Mouse (Mus musculus) yolk sac, embryonic 10.5 days (tissue): ENCODE measurements at regions not wholly inside any gene's neighbourhood (a gene's known extent, or its start where the extent isn't known, plus 50 kb on each side); places are given as distances from the start of the nearest gene placed in this dataset.
A peak's percentile ranks its signal among the peaks of the same experiment; 100 is the strongest.
"Not testable (repeated sequence)": the region's sequence is repeated elsewhere in the genome, so short reads cannot be mapped to it uniquely, and the experiment has no call there.

Experiments
- DNase-seq: peaks from one replicate; pipeline ENCODE4 v3.0.0-alpha.2; 2017; ENCODE audit warnings: low spot score

DNA sequence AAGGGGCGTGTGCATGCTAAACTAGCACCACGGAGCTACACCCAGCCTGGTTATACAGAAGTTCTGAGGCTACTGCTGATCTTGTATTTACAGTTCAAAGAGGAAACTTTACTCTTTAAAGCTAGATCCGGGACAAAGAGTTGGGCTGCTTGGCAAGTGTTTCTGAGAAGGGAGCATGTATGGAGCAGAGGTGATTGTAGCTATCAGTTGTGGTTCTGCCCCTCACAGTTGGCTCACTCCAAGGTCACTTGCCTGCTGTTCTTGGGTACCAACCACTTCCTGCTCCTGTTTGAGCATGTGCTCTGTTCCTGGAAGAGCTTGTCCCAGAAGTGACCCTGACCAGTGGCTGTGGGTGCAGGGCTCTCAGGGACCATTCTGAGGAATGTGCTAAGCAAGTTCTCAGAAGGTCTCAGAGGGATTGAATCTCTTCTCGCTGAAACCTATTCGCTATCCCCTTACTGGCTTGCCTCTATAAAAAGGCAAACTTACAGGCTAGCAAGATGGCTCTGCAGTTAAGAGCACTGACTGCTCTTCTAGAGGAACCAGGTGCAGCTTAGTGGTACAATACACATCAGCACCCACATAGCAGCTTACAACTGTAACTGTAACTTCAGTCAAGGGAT, 94.9 kb upstream of the Max start:
- DNase-seq = peak; percentile 57

DNA sequence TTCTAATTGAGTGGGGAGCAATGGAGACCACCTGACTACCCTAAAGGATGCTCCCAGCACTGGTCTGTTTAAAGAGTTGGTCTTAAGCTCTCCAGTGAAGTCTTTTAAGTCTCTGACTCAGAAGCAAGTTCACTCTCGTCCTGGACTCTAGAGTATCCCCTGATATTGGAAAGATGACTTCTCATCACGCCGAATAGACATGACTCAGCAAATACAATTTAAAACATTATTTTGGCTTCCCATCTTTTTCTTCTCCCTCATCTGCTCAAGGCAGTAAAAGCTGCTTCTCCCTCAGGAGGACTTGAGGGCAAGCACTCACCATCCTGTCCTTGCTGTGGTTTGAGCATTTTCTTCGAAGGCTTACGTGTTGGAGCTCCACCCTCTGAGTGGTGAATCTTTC, 92.7 kb upstream of the Max start:
- DNase-seq = no peak

DNA sequence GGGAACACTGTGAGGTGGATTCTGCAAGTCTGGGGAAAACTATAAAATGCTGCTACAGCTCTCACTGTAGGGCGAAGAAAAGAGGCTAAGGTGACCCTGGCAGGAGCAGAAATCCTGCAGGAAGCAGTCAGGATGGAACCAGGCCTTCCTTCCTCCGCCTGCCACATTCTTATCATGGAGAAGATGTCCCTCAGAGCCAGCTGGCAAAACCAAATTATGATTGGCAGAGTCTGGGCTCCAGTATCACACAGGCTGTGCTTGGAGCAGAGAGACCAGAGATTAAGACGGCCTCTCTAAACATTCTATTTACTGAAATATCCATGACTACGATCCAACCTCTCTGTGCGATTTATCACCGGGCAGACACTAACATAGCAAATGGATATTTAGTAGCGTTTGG, 92.2 kb upstream of the Max start:
- DNase-seq = no peak

DNA sequence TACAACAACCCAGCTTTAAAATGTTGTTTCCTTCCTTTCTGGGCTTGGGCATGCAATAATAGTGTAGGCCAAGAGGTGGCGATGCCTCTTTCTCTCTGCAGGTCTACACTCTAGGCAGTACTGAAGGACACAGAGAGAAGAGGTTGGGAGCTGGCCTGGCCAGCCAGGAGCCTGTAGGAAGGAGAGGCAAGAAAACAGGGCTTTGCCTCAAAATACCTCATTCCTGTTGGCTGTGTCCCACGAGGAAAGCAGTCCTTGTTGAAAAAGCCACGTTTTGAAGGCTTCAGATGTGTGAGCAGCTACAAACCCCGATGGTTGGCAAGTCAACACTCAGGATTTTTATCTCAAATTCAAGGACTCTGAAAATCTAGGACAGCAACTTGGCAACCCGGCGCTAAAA, 90.9 kb upstream of the Max start:
- DNase-seq = peak; percentile 36

DNA sequence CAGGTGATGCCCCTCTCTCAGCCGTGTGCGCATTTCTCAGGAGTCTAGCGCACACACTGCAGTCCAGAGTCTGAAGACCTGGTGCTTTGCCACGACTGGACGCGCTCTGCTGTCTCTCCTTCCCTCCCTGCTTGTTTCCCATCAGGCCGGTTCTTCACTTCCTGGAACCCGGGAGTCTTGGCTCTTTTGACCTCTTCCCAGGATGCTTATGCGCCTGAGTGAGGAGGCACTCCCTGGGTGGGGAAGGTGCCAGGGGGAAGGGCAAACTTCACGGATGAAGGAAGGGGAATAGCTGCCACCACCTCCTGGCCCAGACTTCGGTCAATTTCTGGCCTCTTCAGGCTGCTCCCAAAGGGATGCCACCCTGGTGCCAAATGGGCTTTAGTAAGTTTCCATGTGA, 86.4 kb upstream of the Max start:
- DNase-seq = no peak

DNA sequence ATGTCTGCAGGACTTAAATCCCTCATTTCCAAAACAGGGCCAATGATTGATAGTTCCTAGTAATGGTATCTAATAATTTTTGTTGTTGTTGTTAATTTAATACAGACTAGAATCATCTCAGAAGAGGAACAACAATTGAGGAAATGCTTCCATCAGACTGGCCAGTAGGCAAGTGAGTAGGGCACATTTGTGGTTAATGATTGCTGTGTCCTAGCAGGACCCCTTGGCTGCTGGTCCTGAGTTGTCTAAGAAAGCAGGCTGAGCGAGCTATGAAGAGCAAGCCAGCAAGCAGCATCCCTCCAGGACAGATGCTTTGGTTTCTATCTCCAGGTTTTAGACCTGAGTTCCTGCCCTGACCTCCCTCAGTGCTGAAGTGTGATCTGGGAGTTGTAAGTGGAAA, 85.3 kb upstream of the Max start:
- DNase-seq = no peak

DNA sequence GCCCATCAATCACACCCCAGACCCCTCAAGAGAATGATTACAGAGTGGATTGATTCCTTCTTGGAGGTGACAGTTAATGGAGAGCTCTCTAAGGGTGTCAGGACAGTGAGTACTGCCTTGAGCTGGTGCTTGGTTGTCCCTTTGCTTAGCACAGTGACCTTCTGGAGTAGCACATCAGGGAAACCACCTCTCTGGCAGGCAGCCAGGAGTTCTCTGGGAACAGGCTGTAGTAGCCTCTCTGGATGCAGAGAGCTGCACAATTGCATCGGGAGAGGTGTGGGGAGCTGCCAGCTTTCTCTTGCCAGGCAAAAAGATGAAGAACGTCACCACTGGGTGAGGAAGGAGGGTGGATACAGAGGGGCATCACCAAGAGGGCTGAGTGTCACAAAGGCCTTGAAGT, 84.0 kb upstream of the Max start:
- DNase-seq = no peak

DNA sequence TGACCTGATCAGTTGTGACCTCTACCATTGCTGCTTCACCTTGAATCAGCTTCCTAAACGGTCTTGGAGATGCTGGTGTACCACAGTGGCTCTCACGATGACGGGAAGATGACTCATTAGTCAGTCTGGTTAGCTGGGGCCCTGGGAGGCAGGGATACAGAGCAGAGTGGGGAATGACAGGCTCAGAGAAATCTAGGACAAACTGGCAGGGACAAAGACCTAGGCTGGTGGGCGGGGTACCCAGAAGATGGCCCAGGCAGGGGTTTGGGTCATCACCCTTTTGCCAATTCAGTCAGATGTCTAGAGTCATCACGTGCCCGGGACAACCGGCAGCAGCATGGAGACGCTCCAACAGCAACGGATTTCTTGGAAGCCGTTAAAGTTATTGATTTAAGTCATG, 83.4 kb upstream of the Max start:
- no peak for DNase-seq

DNA sequence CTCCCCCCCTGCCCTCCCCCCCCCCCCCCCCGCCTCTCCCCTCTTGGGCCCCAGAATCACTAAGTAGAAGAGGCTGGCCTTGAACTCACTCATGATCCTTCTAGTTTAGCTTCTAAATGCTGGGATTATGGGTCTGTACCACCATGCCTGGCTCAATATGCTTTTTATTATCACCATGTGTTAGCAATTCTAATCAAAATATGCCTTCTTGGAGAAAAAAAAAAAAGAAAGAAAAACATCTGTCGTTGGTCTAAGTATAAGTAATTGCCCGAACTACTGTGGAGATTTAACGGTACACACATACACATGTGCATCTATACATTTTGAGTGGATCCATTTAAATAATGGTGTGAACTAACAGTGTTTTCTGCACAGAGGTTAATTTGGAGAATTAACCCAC, 80.4 kb upstream of the Max start:
- DNase-seq = no peak

DNA sequence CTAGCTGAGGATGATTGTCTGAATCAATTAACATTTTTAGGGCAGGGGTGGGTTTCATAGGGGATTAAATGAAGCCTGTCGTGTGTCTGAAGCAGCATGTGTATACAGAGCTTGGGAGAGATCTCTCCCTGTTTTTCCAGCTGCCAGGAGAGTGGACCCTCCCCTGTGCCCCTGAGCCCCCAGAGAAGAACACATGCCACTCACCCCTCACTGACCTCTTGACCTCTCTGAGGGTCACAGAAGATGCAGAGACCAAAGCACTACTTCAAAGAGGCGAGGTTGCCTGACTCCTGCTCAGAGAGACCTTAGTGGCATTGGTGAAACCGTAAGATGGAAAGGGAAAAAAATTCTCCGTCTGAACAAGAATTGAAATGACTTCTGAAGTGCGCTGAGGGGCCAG, 79.1 kb upstream of the Max start:
- DNase-seq = no peak

DNA sequence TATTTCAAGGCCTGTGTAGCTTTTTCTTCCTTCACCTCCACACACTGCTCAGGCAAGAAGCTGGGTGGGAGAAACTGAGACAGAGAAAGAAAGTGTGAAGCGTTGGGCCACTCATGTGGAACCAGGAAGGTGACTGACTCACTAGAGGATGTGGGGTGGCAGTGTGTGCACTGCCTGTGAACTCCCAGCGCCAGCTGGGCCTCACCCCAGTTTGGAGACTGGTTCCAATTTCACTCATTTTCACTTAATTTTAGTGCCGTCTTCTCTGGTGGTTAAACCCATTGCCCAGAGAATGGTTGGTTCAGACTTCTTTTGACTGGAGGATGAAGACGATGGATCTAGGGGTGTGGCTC, 77.9 kb upstream of the Max start:
- DNase-seq = no peak

DNA sequence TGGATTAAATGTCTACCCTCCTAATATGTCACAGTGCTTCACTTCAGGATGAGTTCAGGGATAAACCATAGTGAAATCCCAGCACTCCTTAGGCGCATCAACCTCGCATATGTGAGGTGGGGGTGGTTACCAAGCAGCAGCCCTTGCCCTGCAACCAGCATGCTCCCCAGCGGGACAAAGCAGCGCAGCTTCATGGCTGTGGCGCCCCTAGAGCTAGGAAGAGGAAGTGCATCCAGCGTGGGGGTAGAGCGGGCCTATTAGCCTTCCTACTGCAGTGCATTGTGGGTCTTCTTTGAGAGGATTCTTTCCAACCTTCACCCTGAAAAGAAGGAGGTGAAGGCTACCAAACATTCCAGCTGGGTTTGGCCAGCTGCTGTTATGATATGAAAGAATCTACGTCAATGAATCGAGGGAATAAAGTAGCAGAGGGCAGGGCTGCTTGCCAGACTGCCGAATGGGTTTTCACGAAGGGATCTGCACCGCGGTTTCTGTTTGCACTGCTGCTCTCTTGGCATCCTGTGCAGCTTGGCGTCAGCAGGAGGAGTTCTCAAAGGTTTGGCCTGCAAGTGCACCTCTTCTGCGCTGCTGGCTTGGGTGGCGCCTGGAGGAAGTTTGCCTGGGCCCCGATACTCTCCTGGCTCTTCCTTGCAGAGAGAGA, 77.4 kb upstream of the Max start:
- DNase-seq = no peak

DNA sequence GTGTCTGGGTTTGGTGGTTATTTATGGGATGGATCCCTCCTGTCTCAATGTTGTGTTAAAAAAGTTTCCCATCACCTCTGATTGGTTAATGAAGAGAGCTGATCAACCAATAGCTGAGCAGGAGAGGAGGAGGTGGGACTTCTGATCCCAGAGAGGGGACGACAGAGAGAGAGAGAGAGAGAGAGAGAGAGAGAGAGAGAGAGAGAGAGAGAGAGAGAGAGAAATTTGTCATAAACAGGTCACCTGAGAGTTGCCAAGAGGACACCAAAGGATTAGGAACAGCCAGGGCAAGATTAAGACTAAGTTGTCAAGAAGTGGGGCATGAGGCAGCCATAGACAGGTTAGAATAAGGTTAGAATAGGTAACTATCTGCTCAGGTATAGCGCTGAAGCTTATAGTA, 73.7 kb upstream of the Max start:
- no peak for DNase-seq

DNA sequence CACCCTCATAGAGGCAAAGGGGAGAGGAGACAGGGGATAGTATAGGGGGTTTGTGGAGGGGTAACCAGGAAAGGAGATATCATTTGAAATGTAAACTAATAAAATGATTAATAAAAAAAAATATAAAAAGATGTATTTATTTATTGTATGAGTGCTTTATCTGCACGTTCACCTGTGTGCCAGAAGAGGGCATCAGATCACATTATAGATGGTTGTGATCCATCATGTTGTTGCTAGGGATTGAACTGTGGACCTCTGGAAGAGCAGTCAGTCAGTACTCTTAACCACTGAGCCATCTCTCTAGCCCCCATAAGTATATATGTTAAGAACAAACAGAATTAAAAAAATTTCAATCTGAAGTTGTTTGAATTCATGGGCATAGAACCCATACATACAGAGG, 69.4 kb upstream of the Max start:
- DNase-seq = no peak

DNA sequence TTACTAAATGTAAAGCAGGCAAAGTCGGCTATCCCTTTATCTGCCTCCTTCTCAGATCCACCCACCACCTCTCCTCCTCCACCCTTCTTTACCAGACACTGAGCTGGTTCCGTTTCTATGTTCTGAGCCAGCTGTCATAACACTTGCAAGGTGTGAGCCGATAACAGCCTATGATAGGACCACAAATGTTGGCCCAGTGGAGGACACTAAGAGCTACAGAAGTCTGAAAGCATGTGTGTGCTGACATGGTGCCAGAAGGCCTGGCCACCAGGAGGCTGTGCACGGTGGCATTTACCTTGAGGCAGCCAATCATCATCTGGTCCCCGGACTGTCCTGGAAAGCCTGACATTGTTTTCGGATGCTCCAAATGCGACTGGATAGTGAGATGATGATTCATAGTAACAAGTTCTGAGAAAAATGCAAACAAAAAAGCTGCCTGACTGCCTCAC, 63.5 kb upstream of the Max start:
- no peak for DNase-seq

DNA sequence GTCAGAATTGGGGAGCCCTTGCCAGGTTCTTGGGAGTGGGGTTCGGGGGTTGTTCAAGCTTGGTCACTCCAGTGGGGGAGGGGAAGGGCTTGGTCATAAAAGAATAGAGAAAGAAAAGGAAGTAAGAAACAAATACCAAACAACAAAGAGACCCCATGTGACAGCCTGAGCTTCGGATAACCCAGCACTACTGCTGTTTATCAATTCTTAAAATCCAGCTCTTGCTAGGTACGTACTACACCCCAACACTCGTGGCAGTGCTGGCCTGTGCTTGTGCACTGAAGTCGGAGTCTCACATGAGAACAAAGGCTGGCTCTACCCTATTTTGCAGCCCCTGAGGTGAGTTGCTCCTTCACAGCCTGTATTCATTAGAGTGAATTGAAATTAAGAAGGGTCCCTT, 60.5 kb upstream of the Max start:
- no peak for DNase-seq

DNA sequence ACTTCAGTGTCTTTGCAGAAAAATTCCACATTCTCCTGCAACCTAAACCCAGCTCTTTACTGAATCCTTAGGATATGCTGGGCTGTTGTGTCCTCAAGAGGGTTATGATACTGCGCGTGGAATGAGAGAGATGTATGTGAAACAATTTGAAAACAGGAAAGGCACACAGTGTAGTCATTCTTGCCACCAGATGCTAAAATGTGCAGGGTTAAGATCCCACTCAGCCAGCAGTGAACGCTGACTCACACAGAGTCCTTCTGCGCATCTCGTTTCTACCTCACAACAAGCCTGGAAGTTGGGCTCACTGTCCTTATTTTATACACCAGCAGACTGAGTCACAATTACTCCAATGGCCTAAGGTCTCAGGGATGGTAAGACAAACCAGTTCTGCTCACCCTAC, 59.9 kb upstream of the Max start:
- no peak for DNase-seq

DNA sequence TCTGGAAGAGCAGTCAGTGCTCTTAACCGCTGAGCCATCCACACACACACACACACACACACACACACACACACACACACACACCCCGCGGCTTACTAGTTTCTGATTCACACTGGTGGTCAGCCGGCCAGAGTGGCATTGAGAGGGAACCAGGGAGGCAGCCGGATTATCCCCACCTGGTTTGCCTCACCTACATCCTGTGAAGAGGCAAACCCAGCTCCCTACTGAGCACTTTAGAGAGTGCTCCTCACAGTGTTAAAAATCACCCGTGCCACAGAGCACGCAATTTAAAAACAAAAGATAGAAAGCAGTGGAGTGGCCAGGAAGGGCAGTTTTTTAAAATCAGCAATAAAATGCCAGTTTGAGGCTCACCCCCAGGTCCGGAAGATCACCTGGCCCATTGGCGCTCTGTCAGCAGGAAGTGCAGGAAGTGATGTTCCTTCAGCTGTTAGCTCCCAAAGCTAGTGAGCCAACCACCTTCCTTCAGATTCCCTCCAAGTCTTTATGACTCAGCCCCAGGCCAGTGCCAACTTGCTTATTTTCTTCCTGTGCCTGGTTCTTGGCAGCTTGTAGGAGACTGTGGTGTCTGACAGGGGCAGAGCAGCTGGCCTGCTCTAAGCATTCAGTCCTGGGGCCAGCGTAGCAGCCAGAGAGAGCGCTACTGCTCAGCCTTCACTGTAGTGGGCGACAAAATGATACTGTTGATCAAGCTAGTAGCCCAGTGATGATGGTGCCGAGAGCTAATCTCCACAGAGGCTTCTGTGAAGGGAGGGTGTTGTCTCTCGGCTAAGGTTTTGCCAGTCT, 57.9 kb upstream of the Max start:
- no peak for DNase-seq

DNA sequence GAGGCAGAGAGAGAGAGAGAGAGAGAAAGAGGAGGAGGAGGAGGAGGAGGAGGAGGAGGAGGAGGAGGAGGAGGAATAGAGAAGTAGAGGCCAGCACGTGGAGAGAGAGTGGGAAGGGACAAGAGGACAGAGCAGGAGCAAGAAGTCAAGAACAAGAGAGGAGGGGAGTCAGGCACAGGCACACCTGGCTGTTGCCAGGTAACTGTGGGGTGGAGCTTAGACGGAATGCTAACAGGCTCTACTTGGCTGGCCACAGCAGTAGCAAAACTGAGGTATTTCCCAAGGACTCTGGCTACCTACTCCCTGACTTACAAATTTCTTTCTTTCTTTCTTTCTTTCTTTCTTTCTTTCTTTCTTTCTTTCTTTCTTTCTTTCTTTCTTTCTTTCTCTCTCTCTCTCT, 57.1 kb upstream of the Max start:
- DNase-seq = not testable (repeated sequence)

DNA sequence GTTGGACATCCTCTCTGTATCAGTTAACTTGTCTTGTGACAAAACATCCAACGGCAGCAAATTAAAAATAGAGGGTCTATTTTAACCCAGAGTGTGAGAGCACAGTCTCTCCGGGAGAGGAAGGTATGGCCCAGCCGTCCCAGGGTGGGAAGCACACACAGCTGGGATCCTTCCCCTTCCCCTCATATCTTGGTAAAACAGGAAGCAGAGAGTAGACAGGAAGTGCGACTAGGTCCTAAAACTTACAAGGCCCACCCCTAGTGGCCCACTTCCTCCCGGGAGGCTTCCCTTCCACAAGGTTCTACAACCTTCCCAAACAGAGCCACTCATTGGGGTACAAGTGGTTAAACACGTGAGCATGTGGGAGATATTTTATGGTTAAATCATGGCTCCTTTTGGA, 56.4 kb upstream of the Max start:
- DNase-seq = no peak

DNA sequence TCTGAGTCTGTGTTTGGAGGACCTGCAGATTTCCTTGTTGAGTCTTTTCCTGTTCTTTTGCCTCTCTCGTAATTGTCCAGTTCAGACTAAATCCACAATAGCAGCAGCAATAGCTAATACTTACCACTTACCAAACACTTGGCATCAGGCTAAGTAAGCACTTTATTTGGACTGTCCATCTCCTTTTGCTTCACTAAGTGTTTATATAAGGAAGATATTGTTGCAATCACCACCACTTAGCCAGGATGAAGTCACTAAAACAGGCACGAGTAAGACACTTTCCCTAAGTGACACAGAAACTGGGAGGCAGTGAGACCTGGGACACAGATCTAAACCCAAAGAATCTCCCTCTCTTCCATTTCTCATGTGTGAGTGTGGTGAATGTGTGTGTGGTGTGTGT, 52.9 kb upstream of the Max start:
- no peak for DNase-seq
